Mouse (Mus musculus): ENCODE results near the gene Radil.
A peak's percentile ranks its signal among the peaks of the same experiment; 100 is the strongest.

Radil gene

GRCm38 (mm10) chr5:142545014-142545795, 5.7 kb downstream of the Radil start:
- no peak for DNase-seq (ENCODE audit: low read depth)

DNA sequence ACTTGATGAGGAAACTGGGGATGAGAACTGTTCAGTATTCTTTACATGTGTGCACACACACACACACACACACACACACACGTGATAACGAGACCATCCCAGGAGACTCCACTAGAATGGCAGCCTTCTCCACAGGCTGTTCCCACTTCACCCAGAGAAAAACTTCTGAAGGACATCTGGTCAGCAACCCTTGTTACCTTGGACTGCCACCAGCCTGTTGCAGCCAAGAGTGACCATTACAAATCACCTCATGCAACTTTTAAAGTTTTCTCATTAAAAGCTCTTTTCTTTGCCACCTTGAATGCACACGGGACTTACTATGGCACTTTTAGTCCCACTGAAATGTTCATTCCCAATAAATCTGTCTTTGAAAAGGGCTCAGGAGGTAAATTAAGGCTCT, 13.6 kb downstream of the Radil start:
- DNase-seq (ENCODE audit: low read depth): no peak

- DNase-seq (ENCODE audit: low read depth): no peak
Measured at GRCm38 (mm10) chr5:142535388-142535787, 15.5 kb downstream of the Radil start.

DNA sequence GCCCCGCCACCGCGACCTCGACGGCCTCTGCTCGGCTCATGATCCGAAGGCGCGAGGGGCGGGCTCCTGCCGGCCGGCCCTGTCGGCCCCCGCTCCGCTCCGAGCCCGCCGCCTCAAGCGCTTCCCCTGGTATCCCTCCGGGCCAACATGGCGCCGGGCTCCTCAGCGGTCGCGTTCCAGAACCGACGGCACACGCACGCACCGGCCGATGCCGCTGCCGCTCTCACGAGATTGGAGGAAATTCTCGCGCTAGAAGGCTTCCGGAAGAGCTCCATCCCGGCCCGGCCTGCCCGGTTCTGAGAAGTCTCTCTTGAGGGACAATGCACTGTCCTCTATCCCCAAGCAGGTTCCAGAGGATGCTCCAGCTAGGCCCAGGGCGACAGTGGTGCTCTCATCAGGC, 21.0 kb downstream of the Radil start, which contains the start of gene Papolb:
Papolb (minus strand) TSS at position 162 of the 400 bp plus-strand sequence.
- no peak for DNase-seq (ENCODE audit: low read depth)

DNA sequence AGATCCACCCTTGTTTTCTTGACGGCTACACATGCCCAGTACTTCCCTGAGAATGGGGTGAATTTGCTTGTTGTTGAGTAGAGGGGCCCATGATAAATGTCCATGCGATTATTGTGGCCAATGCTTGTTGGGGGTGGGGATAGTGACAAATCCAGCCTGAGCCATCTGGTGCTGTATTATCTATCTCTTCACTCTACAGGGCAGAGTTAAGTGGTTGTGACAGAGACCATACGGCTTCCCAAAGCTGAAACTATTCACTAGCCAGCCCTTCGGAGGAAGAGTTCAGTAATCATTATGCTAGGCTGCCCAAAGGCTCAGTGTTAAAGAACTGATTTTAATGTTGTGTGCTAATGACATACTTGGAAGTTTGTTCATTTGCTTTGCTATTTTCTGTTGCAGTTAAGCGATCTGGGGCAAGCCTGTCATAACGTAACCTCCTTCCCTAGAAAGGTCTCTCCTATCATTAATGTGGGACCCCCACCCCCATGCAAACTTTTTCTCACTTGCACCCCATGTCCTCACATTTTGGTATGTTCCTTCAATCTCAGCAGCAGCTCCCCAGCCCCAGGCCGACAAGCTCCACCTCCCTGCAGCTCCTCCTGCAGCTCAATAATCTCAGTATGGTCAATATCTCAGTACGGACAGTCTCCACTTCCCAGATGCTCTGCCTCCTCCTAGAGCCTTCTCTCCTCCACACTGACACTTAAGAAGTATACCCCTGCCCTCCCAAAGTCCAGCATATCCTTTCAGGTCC, 26.0 kb downstream of the Radil start:
- DNase-seq (ENCODE audit: low read depth): no peak

DNA sequence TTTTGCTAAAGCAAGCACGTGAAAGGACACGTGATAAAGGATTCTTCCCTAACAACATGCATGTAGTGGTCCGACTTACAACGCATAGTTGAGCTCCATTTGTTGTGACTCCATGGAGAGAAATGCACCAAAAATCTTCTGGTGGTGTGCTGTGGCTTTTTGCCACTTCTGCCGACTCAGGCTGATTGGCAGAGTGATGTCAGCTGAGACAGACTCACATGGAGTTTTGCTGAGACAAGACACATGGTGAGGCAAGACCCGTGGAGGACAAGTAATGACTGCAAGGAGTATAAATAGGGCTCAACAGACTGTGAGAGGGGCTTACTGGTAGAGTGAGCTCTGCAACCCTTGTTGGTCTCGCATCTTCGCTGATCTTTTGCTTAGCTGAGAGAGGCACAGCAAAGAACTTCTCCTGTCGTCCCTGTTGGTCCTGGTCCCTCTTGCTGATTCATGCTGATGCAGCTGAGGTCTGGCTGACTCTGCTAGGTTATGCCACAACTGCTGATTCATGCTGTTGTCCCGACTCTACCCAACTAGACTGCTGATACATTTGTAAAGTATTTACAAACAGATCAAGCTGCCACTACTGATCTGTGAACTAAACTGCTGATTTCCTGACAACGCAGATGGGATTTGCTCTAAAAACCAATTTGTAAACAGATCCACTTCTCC, 29.6 kb downstream of the Radil start:
- DNase-seq (ENCODE audit: low read depth): no peak

DNA sequence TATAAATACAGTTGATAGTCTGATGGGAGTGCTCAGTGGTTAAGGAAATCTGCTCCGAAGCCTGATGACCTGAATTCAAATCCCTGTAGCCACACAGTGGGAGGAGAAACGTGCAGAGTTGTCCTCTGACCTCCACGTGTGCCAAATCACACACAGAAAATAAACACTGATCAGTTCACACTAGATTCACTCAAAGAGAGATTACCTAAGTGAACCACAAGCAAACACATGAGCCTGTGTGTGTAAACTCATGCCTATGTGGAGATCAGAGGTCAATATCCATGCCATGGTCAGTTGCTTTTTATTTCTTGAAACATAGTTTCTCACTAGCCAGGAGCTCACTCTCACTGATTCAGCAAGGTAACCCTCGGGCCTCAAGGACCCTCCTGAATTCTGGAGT, 30.5 kb downstream of the Radil start:
- no peak for DNase-seq (ENCODE audit: low read depth)

GRCm38 (mm10) chr5:142518973-142519372, 31.9 kb downstream of the Radil start:
- no peak for DNase-seq (ENCODE audit: low read depth)

- no peak for DNase-seq (ENCODE audit: low read depth)
Measured at GRCm38 (mm10) chr5:142512112-142512511, 38.8 kb downstream of the Radil start.

DNA sequence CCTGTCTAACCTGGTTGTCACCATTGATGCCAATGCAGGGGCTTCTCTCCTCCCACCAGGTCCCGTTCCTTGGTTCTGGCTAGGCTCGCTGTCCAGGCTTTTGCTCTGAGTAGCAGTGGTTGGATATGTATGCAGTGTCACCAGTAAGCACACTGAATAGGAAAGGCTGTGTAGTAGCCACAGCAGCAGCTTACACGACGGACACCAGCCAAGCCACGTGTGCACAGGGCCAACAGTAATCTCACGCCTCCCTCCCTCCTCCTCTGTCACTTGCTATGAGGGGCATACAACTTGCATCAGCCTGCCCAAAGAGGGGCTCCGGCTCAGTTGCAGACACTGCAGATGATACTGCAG, 40.9 kb downstream of the Radil start:
- DNase-seq (ENCODE audit: low read depth): no peak

GRCm38 (mm10) chr5:142509141-142510060, 41.5 kb downstream of the Radil start:
- no peak for DNase-seq (ENCODE audit: low read depth)

GRCm38 (mm10) chr5:142505695-142506423, 45.0 kb downstream of the Radil start:
- DNase-seq (ENCODE audit: low read depth): no peak

- DNase-seq (ENCODE audit: low read depth): no peak
Measured at GRCm38 (mm10) chr5:142504175-142504574, 46.7 kb downstream of the Radil start.

- DNase-seq (ENCODE audit: low read depth): peak; percentile 41
Measured at GRCm38 (mm10) chr5:142502414-142502813, 48.5 kb downstream of the Radil start.

DNA sequence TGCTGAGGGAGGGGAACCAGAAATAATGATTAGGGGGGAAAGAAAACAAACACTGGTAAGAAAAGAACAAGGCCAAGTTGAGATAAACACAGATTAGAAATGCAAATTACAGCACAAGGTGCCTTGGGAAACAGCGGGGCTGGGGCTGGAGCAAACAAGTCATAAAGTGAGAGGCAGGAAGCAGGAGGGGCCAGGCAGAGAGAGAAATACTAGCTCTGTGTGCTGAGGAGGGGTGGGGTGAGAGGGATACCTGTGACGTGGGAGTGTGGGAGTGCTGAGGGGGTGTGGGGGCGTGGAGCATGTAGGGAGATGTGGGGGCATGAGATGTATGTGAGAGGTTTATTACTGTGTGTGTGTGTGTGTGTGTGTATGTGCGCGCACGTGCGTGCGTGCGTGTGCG, 50.0 kb downstream of the Radil start:
- DNase-seq (ENCODE audit: low read depth): no peak

DNA sequence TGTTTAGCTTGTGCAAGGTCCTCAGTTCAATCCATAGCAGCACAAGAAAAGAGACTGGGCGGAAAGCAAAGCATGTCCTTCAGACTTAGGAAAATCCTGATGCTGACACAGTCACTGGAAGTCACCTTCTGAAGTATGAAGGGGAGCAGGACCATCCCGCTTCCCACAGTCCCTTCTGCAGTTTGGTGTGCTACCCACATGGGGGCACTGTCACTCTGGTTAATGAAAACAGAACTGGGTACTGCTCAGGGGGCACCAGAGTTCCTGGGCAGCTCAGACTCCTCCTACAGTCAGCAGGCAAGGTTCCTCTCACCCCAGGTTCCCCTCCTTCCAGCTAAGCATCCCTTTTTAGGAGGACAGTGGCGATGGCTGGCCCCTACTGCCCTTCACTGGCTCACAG, 51.9 kb downstream of the Radil start:
- no peak for DNase-seq (ENCODE audit: low read depth)

DNA sequence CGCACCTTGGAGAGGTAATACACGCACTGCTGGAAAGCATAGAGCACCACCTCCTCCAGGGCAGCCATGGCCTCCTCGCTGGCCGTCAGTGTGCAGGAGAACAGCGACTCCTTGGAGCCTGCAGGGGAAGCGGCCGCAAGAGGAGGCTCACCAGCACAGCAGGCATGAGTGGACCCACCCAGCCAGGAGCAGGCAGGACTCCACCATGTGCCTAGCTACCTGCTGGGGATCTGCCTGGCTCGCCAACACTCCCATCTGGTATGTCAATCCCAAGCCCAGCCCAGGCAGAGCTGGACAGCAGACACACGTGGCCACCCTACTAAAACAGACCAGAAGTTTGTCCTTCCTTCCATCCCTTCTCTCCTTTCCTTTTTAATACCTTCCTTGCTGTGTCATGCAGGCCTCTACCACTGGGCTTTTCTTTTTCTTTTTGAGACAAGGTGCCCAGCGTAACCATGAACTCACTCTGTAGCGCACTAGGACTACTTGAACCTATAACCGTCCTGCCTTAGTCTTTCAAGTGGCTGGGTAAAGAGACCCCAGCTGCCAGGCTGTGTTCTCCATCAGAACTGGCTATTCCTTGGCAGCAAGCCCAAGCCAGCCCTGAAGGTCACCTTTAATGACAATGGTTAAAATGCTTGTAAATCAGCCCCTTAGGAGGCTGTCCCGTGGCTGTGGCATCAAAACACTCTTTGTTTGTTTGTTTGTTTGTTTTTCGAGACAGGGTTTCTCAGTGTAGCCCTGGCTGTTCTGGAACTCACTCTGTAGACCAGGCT, 55.4 kb downstream of the Radil start:
- DNase-seq (ENCODE audit: low read depth): no peak

DNA sequence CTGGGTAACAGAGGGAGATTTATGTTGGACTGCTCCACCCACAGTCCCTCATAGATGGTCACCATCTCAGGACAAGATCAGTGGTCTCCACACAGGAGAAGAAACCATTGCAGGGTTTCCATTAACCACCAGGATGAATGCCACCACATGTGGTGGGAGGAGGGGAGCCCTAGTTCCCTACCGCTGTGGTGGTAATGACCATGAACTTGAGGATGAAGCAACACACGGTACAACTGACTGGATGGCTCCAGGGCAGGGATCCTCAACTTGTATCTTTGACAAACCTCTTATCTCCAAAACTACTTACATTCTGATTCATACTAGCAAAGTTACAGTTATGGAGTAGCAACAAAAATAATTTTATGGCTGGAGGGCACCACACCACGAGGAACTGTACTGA, 57.6 kb downstream of the Radil start:
- DNase-seq (ENCODE audit: low read depth): no peak

DNA sequence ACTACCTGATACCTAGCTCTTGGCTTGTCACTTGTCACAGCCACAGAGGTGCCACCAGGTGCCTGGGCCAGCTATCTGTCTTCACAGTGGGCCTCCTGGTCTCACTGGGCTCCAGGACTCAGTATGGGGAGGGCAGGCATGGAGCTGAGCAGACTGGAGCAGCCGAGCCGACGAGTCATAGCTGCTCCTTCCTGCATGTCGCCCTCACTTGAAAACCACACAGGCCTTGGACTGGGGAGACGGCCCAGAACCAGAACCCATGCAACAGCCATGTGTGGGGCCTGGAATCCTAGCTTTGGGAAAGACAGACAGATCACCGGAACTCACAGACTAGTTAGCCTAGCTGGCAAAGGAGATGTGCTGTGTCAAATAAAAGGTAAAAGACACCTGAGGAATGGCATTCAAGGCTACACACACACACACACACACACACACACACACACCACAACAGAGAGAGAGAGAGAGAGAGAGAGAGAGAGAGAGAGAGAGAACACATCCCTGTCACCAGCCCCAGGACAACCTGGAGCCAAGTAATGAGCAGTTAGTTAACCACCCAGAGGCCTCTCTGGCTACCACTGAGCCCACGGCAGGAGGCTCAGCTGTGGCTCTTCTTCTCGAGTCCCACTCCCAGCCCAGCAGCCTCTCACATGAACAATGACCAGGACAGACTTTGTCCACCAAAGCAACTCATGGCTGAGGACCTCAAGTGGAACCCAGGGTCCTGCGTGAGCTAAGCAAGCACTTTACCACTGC, 60.8 kb downstream of the Radil start:
- DNase-seq (ENCODE audit: low read depth): no peak

DNA sequence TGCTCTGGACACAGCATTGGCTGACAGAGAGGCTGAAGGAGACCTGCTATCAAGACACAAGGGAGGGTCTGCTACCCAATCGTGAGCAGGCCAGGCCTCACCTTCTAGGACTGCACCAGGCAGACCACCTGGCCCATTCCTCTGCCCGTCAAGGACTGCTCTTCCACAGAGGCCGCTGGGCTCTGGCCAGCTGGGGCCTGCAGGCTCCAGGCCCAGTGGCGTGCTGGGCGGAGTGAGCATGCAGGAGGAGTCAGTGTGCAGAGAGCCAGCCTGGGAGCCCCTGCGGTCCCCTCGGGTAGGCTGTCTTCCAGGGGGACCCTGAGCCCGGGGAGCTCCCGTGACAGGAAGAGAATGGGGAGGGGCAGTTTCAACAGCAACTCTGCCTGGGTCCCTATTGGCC, 64.2 kb downstream of the Radil start:
- DNase-seq (ENCODE audit: low read depth): no peak
